Mouse (Mus musculus) heart, postnatal 25 days (tissue): ENCODE data around the gene Bcs1l. TPM values are rescaled to one million over a fixed set of nuclear protein-coding genes. Genes with fewer than 3 reads are reported as not detected.

ENCODE experiments used
- DNase-seq: peaks from one replicate; pipeline ENCODE4 v3.0.0; 2022; ENCODE audit warnings: low spot score
- intact Hi-C: fragments of 180-260 bp; cut with DNase I; formaldehyde crosslinking; loops from one replicate; pipeline ENCODE4 v1.15.1; 2025
- total RNA-seq, 2 experiments: library from RNA; stranded (reverse); gene quantifications; 2 replicates each; pipeline ENCODE4 v1.2.3; 2021

The Bcs1l gene
- 10 to 100 TPM; 34.5 to 36.6 TPM for total RNA-seq

- intact Hi-C loops: loop anchor here (2.0 to 5.0 kb wide), 3 partner anchors 81 to 729 kb away; partner anchors contain the start of genes Cnot9, Cyp27a1 and Dnpep
- DNase-seq: peak; percentile 98
Observed at GRCm38 (mm10) chr1:74587773-74588445, at the start of gene Bcs1l, which contains the start of gene Zfp142. Gene Bcs1l (plus strand): TSS chr1:74588289. Gene Zfp142 (minus strand): TSS chr1:74588246.

GRCm38 (mm10) chr1:74538650-74539049 is 49.4 kb upstream of the Bcs1l start:
- no peak for DNase-seq
- intact Hi-C loops: no loop called here

GRCm38 (mm10) chr1:74542451-74542961 is 45.6 kb upstream of the Bcs1l start, which contains the start of gene Plcd4:
Gene Plcd4 (plus strand): TSS chr1:74542888.
- intact Hi-C loops: no loop called here
- no peak for DNase-seq

GRCm38 (mm10) chr1:74544184-74544583 is 43.9 kb upstream of the Bcs1l start, which contains the start of gene Usp37:
Gene Usp37 (minus strand): TSS chr1:74544284.
- intact Hi-C loops: no loop called here

GRCm38 (mm10) chr1:74559061-74559460 is 29.0 kb upstream of the Bcs1l start:
- intact Hi-C loops: no loop called here
- DNase-seq: no peak

More at GRCm38 (mm10) chr1:74544184-74544583, 43.9 kb upstream of the Bcs1l start, which contains the start of gene Usp37:
- no peak for DNase-seq

- DNase-seq: no peak
- intact Hi-C loops: no loop called here
Observed at GRCm38 (mm10) chr1:74565834-74566233, 22.3 kb upstream of the Bcs1l start.

- intact Hi-C loops: loop anchor here (10.0 kb wide), 1 partner anchor 45 kb away; no protein-coding TSS in a partner anchor
- no peak for DNase-seq
Observed at GRCm38 (mm10) chr1:74569739-74570719, 18.1 kb upstream of the Bcs1l start.

GRCm38 (mm10) chr1:74582621-74583020 is 5.5 kb upstream of the Bcs1l start:
- DNase-seq: no peak
- intact Hi-C loops: no loop called here

- intact Hi-C loops: loop anchor here (5.0 kb wide), 2 partner anchors 127 to 732 kb away; partner anchors contain the start of genes Cyp27a1 and Dnpep
- DNase-seq: no peak
Observed at GRCm38 (mm10) chr1:74584616-74585398, 3.3 kb upstream of the Bcs1l start.

GRCm38 (mm10) chr1:74587233-74587772 is 786 bp upstream of the Bcs1l start:
- intact Hi-C loops: loop anchor here (2.0 to 5.0 kb wide), 3 partner anchors 81 to 730 kb away; partner anchors contain the start of genes Cnot9, Cyp27a1 and Dnpep
- DNase-seq: no peak

GRCm38 (mm10) chr1:74594434-74594833 is 6.3 kb downstream of the Bcs1l start:
- no peak for DNase-seq
- intact Hi-C loops: no loop called here

- intact Hi-C loops: loop anchor here (5.0 to 10.0 kb wide), 3 partner anchors 64 to 717 kb away; partner anchors contain the start of genes Dnpep and Ttll4
- DNase-seq: no peak
Observed at GRCm38 (mm10) chr1:74600501-74601266, 12.6 kb downstream of the Bcs1l start.

- DNase-seq: peak; percentile 77
- intact Hi-C loops: loop anchor here (5.0 to 10.0 kb wide), 3 partner anchors 63 to 716 kb away; partner anchors contain the start of genes Dnpep and Ttll4
Observed at GRCm38 (mm10) chr1:74601267-74601962, 13.3 kb downstream of the Bcs1l start, which contains the start of the genes Rnf25 and Stk36. Gene Rnf25 (minus strand): TSS chr1:74601397. Gene Stk36 (plus strand): TSS chr1:74601445.

GRCm38 (mm10) chr1:74624183-74624582 is 36.1 kb downstream of the Bcs1l start:
- DNase-seq: no peak
- intact Hi-C loops: no loop called here

- no peak for DNase-seq
- intact Hi-C loops: no loop called here
Observed at GRCm38 (mm10) chr1:74626076-74626475, 38.0 kb downstream of the Bcs1l start.

- intact Hi-C loops: no loop called here
- DNase-seq: no peak
Observed at GRCm38 (mm10) chr1:74628001-74628400, 39.9 kb downstream of the Bcs1l start.

- intact Hi-C loops: no loop called here
- DNase-seq: no peak
Observed at GRCm38 (mm10) chr1:74632734-74633133, 44.6 kb downstream of the Bcs1l start.
